Mouse (Mus musculus) thymus, postnatal 36 days (tissue): Measurements from ENCODE around the gene Pdlim7.

Source experiments
- DNase-seq, 2 experiments: peaks; one replicate each; pipeline ENCODE4 v3.0.0; 2022; ENCODE audit warnings: mixed read lengths in 2 of 2

The Pdlim7 gene

DNA sequence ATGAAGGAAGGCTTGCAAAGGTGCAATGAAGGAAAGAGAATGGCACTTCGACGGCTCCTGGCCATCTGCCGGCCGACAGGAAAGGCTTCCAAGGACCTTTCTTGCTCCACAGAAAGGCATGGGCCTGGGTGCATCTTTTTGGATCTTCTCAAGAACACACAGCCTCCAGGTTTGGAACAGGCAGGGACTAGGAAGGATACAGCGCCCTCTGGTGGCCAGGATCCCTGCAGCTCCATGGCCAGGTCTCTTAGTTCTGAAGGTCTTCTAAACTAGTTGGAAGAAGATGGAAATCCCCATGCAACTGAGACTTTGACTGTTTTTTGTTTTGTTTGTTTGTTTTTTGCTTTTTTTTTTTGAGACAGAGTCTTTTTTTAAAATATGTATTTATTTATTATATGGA is 3.5 kb upstream of the Pdlim7 start:
- peak; percentile 75 to 82 for DNase-seq

GRCm38 (mm10) chr13:55513828-55514227 is 352 bp upstream of the Pdlim7 start:
- no peak for DNase-seq

GRCm38 (mm10) chr13:55512379-55513031 is 971 bp downstream of the Pdlim7 start:
- peak; percentile 23 to 35 for DNase-seq

DNA sequence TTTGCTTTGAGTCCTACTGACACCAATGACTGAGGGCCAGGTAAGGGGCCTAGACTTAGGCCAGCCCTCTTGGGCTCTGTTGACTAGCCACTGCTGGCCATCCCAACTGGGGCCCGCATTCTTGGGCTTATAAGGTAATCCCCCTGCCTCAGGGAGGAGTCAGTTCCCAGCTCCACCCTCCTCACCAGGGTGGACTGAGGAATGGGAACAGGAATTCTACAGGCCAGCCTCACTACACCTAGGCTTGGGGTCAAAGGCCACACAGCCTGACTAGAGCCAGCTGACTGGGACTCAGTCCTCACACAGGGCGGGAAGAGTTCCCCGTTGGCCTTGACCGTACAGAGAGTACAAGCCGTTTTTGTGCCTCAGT is 2.0 kb downstream of the Pdlim7 start:
- DNase-seq: no peak

DNA sequence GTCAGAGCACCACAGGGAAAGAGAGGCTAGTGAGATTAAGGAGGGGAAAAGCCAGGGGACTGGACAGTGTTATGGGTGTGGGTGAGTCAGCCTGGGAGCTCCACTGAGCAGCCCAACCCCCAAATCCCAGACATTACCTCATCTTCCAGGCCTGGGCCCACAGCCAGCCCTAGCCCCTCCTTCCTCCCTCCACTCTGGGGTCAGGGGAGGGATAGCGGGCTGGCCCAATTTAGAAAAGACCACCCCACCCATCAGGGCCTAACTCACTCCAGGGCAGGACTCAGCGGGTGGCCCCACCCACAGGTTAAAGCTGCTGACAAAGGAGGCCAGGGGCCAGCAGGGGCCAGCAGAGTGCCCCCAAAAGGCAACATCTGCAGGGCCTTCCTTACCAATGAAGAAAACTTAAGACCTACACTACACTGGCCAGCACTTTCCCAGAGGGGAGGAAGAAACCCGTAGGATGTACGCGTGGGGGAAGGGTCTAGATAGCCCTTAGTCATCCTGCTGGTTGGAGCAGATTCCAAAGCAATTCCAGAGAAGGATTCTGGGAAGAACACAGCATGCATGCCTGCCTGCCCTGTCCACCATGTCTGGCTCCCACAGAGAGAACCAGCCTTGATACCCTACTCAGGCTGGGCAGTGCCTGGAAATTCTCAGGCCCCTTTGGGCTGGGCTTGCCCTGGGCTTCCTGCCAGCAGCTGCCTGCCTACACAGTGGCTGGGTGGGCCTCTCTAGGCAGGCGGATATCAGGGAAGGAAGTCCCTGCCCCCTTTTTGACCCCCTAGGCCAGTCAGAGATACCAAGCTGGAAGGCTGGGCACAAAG is 2.6 kb downstream of the Pdlim7 start:
- no peak for DNase-seq

DNA sequence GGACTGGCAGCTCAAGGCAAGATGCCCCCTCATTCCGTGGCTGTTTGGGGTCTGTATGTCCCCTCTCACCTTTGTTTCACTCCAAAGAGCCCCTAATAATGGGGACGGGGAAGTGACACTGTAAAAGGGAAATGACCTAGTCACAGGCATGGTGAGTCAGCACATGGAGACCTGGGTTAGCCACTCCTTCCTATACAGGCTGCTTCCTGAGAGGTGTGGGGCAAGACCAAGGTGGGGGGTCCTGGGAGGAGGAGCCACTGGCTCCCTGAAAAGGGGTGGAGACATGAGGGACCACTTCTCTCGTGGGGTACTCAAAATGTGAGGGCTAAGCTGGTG is 3.2 kb downstream of the Pdlim7 start:
- DNase-seq: no peak

- DNase-seq: no peak
Observed at GRCm38 (mm10) chr13:55508531-55508930, 4.9 kb downstream of the Pdlim7 start.

DNA sequence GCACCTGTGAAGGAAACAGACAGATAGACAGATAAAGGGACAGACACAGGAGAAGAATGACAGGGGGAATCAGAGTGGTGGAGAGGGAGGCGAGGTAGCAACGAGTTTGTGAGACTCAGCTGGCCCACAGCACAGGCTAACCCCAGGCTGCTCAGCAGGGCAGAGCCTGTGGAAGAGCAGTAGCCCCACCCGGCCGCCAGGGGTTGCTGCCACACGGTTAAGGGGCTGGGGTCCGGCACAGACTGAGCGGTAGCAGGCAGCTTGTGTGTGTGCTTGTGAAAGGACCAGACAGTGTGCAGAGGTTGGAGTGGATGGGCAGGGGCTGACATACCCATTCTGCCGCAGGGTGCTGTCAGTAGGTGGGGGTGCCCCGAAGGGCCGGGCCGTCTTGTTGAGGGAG is 5.6 kb downstream of the Pdlim7 start:
- no peak for DNase-seq

DNA sequence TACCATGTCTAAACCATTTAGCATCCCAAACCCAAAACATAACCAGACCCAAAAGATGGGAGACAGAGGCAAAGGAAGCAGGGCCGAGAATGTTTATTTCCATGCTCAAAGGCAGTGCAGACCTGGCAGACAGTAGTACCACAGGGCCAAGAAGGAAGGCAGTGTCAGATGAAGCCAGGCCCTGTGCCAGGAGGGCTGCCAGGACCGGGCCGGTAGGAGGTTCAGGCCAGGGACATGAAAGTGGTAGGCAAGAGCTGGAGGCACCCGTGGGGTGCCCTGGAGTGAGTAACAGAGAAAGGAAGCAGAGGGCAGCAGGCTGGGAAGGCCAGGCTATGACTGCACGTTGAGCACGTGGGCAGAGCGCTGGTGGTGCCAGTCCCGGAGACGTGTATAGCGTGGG is 6.8 kb downstream of the Pdlim7 start:
- no peak for DNase-seq

DNA sequence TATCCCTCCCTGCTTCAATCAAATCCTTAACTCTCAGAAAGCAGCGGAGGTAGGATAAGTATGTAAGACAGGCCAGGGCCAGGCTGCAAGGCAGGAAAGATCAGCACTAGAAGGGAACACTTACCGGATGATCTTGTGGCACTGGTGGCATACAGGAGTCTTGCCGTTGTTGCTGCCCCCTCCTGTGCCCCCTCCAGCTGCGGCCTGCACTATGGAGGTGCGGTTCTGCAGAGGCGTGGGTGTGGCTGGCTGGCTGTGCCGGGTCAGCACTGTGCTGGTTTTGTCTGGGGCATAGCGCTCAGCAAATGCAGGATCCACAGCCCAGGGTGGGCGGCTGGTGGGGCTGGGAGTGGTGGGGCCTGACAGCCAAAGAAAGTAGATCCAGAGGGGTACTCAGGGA is 7.7 kb downstream of the Pdlim7 start:
- no peak for DNase-seq

DNA sequence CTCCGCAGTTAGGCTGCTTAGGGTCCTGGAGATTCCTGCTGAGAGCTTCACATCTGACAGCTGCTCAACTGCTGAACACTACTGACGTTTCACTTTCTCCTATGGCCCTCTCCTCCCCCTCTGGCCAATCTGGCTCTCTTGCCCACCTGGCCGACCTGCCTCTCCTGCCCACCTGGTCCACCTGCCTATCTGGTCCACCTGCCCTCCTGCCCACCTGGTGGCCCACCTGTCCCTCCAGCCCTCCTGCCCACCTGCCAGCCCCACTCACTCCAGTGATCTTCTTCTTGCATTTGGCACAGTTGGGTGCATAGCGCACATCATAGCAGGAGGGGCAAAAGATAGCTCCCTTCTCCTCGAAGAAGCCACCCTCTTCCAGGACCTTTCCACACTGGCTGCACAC is 9.1 kb downstream of the Pdlim7 start:
- DNase-seq: no peak

- DNase-seq: no peak
Observed at GRCm38 (mm10) chr13:55502405-55502804, 11.1 kb downstream of the Pdlim7 start.

- DNase-seq: no peak
Observed at GRCm38 (mm10) chr13:55500575-55500974, 12.9 kb downstream of the Pdlim7 start.

- no peak for DNase-seq
Observed at GRCm38 (mm10) chr13:55498906-55499305, 14.6 kb downstream of the Pdlim7 start.

- DNase-seq: no peak
Observed at GRCm38 (mm10) chr13:55496661-55497060, 16.8 kb downstream of the Pdlim7 start.

DNA sequence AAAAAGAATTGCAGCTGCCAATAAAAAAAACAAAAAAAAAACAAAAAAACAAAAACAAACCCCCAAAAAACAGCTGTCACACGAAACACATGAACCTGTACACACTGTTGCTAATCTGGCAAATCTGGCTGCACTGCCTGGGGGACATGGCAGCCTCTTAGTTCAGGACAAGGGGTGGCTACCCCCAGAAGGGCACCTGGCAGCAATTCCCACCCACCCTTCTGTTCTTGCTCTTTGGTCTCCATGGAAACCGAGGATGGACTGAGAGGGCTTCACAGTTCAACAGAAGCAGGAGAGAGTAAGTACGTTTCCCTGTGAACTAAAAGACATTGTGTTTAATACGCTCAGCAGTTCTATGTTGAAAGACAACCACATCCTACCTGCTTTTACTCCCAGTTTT is 17.8 kb downstream of the Pdlim7 start:
- no peak for DNase-seq

- DNase-seq: no peak
Observed at GRCm38 (mm10) chr13:55494883-55495621, 18.4 kb downstream of the Pdlim7 start.

DNA sequence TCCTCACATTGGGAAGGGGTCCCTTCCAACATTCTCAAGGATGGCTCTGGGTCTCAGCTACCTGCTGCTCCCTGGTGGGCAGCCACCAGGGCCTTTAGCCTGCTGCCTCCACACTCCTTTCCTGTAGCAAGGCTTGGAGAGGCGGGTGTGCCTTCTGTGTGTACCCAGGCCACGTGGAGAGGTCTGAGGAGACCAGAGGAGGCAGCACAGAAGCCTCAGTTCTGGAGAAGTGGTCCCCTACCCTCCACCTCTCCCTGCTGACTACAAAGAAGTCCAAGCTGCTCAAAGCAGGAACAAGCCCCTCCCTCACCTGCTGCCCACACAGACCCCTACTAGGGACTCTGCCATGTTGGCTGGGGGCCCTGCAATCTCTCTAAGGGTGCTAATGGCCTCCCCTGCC is 19.2 kb downstream of the Pdlim7 start:
- DNase-seq: no peak

- no peak for DNase-seq
Observed at GRCm38 (mm10) chr13:55487578-55488498, 25.6 kb downstream of the Pdlim7 start, which contains the start of gene Dbn1. Gene Dbn1 (minus strand): TSS chr13:55488111.

DNA sequence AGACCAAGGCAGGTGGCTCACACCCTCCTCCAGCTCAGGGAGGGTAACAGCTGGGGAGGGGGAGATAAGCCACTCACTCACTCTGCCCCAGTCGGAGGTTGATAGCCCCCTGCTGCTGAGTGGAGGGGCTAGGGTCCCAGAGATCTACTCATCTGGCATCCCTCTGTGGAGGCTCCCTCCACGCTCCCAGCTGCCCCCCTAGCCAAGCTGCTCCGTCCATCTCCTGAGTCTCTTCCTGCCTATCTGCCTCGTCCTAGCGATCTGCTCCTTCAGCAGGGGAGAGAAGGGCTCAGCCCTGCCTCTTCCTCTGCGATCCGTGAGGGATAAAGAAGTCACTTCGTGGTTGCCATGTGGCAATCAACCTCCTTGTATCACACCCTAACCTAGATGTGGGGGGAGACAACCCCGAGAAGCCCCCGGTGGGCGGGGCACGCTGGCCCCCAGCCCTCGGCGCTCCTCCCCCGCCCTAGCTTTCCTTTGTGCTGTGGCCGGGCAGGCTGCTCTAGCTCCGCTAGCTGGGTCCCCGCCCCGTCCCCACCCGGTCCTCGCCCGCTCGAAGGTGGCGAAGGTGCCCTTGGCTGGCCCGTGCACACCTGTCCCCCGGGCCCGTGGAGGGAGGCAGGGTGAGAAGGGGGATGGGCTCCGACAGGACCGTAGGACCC is 26.4 kb downstream of the Pdlim7 start:
- no peak for DNase-seq

- no peak for DNase-seq
Observed at GRCm38 (mm10) chr13:55486029-55486794, 27.3 kb downstream of the Pdlim7 start.
